Mouse (Mus musculus) liver, embryonic 13.5 days (tissue): Measurements from ENCODE around the gene Tcte3. TPM values are rescaled to one million over a fixed set of nuclear protein-coding genes. Genes with fewer than 3 reads are reported as not detected.
"Not testable (repeated sequence)": the region's sequence is repeated elsewhere in the genome, so short reads cannot be mapped to it uniquely, and the experiment has no call there.

Experiments used
- ATAC-seq: fragments of 200-750 bp; cut with Nextera tagmentation; 2 replicates; pipeline ENCODE4 v1.8.0; 2017; ENCODE audit warnings: low read depth, mild to moderate bottlenecking, moderate number of reproducible peaks, moderate library complexity
- DNase-seq: peaks from one replicate; pipeline ENCODE4 v3.0.0; 2022
- H3K27ac ChIP-seq: fragments of 300-500 bp; sonication (generic); 2 replicates; pipeline ENCODE4 v1.5.1; 2015; ENCODE audit warnings: moderate library complexity, mild to moderate bottlenecking, inconsistent platforms
- H3K27me3 ChIP-seq: fragments of 300-500 bp; sonication (generic); 2 replicates; pipeline ENCODE4 v1.6.1; 2015; ENCODE audit warnings: mild to moderate bottlenecking, inconsistent platforms
- H3K36me3 ChIP-seq: fragments of 300-500 bp; sonication (generic); 2 replicates; pipeline ENCODE4 v1.6.1; 2015; ENCODE audit warnings: mild to moderate bottlenecking, inconsistent platforms
- H3K4me1 ChIP-seq: fragments of 300-500 bp; sonication (generic); replicated peaks from 2 replicates; pipeline ENCODE4 v1.6.1; 2015; ENCODE audit warnings: inconsistent platforms
- H3K4me2 ChIP-seq: fragments of 300-500 bp; sonication (generic); 2 replicates; pipeline ENCODE4 v1.6.1; 2015; ENCODE audit warnings: inconsistent platforms, mild to moderate bottlenecking, moderate library complexity
- H3K4me3 ChIP-seq: fragments of 300-500 bp; sonication (generic); replicated peaks from 2 replicates; pipeline ENCODE4 v1.5.1; 2015; ENCODE audit warnings: mild to moderate bottlenecking, inconsistent platforms
- H3K9ac ChIP-seq: fragments of 300-500 bp; sonication (generic); 2 replicates; pipeline ENCODE4 v1.6.1; 2015; ENCODE audit warnings: mild to moderate bottlenecking, inconsistent platforms
- H3K9me3 ChIP-seq: fragments of 300-500 bp; sonication (generic); replicated peaks from 2 replicates; pipeline ENCODE4 v1.6.1; 2016; ENCODE audit warnings: inconsistent platforms
- WGBS: fragments of 180-500 bp; shearing (Covaris S2); methylation state at CpG from one replicate; pipeline ENCODE4 v1.1.7; 2015; ENCODE audit not compliant: insufficient replicate concordance; 5-methylcytosine and 5-hydroxymethylcytosine counted together
- polyA plus RNA-seq: library from polyadenylated mRNA; unstranded; fragments of >200 nt; fragmentation: Nextera tagmentation; extraction: Ambion mirVana; gene quantifications from 2 replicates; pipeline ENCODE4 v1.2.1, GENCODE M21; 2015

Gene Tcte3
- polyA plus RNA-seq, 1 experiment from 2014 or later, result 3.1 TPM

DNA sequence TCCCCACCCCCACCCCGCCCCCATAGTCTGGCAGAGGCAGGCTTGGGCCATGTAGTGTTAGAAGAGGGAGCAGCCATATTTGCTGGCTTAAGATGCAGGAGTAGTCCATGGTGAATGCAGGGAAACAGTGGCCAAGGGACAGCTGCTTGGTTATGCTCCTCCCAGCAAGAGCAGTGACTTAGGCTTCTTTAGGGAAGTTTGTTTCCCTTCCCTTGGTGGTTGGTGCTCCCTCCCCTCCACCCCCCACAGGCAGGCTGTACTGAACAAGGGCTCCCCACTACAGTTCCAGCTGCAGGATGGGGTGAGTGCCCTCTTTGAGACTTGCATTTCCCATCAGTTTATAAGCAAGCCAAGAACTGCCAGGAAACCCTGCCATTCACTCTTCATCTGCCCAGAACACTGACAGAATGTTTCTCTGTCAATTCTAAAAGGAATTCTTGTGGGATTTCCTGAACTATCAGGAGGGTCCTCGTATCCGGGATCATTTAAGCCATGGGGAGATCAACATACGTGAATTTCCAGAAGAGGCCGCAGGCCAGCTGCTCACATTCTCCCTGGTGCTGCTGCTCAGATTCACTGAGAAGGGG, 51.1 kb downstream of the Tcte3 start:
- not testable (repeated sequence) for H3K36me3 ChIP-seq, H3K4me1 ChIP-seq, ATAC-seq, H3K4me3 ChIP-seq, H3K27me3 ChIP-seq, H3K9me3 ChIP-seq, H3K9ac ChIP-seq, DNase-seq, H3K27ac ChIP-seq, H3K4me2 ChIP-seq
- 76% methylated on average over 4 of the region's 5 CpGs for WGBS

DNA sequence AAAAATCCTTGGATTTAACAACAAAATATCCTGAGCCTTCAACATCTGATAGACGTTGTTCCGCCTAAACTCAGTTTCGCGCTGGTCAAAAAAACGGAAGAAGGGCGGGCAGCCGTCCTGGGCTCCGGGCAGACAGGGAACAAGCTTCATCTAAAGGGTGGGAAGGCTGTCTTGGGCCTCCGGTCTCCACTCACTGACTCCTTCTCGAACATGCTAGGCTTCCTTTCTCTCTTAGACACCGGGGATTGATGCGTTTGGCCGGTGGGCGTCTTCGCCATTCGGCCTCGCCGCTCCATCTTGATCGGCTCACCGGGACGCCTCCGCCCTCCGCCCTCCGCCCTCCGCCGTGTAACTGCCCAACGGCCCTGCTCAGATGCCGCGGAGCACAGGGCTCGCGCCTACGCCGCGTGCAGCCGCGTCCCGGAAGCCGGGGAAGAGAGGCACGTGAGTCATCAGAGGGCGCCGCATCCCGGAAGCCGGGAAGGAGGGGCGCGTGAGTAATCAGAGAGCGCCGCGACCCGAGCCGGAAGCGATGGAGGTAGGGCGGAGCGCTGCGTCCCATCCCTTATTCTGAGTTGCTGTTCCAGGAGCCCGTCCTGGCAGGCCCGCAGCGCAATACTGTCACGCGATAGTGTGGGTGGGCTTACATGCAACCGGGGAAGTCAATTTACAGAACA, 62.8 kb downstream of the Tcte3 start, which contains the start of the genes 9030025P20Rik and Gm3417:
9030025P20Rik (plus strand) TSS at position 107 of the 677 bp plus-strand sequence.
Gm3417 (minus strand) TSS at position 429 of the 677 bp plus-strand sequence.
- not testable (repeated sequence) for H3K9ac ChIP-seq, H3K36me3 ChIP-seq, H3K9me3 ChIP-seq, H3K4me1 ChIP-seq, H3K27ac ChIP-seq, H3K27me3 ChIP-seq, DNase-seq
- H3K4me2 ChIP-seq, result peak within 1 kb of the TSS; percentile 48
- no CpG with 5 or more reads among the region's 60 CpGs for WGBS
- ATAC-seq, result peak; percentile 96
- peak within 1 kb of the TSS; percentile 32; the same call in 1 of the 2 replicates for H3K4me3 ChIP-seq

DNA sequence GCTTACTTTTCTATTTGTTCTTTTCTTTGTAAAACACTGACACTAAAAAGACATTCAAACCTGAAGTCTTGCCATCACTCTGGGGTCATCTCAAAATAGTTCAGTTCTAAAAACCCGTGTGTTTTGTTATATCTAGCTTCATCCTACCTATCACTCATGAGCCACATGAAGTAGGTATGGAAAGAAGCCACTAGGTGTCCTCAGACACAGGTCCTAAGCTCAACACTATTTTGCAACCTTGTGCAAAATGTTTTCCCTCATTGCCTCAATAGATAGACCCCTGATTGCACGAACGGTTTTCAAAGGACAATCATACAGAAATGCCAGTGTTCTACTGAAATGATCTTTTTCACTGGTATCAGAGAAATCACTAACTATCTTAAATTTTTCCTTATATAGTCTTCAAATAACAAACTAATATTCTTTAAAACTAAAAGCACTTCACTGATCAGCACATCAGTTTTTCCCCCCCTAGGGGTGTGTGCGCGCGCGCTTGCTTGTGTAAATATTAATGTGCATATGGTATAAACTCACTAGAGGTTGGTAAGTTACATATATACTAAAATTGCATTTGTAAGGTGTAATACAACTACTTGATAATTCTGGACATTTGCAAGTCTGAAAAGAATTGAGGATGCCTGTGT, 63.4 kb downstream of the Tcte3 start:
- H3K36me3 ChIP-seq, H3K27me3 ChIP-seq, H3K4me1 ChIP-seq, H3K9ac ChIP-seq, H3K27ac ChIP-seq, H3K9me3 ChIP-seq: not testable (repeated sequence)
- 1% methylated on average over 4 of the region's 7 CpGs for WGBS
- ATAC-seq, result 0 out of 2 replicates have a peak, but pooled peaks have one; percentile 11
- H3K4me3 ChIP-seq, result peak overlapping the region; percentile 32; the same call in 1 of the 2 replicates
- H3K4me2 ChIP-seq, result peak overlapping the region; percentile 48
- peak; percentile 51 for DNase-seq

Other genes with a start within 250 kb of the Tcte3 start
- 1.3 and 1.7 TPM in 2 replicates for gene Wdr27, start 98.3 kb downstream of the Tcte3 start, polyA plus RNA-seq
- 11.2 and 14.4 TPM in 2 replicates for gene 1600012H06Rik, start 98.3 kb downstream of the Tcte3 start, polyA plus RNA-seq
- 95.9 and 100 TPM in 2 replicates for gene Phf10, start 80.2 kb downstream of the Tcte3 start, polyA plus RNA-seq
- 5.3 and 5.9 TPM in 2 replicates for gene 9030025P20Rik, start 63.0 kb downstream of the Tcte3 start, polyA plus RNA-seq
- gene Gm3417, start 62.7 kb downstream of the Tcte3 start, polyA plus RNA-seq, result 1.2 and 1.7 TPM in 2 replicates
- gene Gm3435, start 31.3 kb downstream of the Tcte3 start, polyA plus RNA-seq, result 3.8 and 4.8 TPM in 2 replicates
- gene Ermard, start 280 bp downstream of the Tcte3 start, polyA plus RNA-seq, result 28.6 and 31.5 TPM in 2 replicates
- 3.9 and 4.9 TPM in 2 replicates for gene Gm3448, start within 50 bp of the Tcte3 start, polyA plus RNA-seq